Mouse (Mus musculus) lung, postnatal 25 days (tissue): ENCODE data around the gene B9d2.

Experiments
- DNase-seq: peaks from one replicate; pipeline ENCODE4 v3.0.0; 2022; ENCODE audit warnings: low spot score

The B9d2 gene

GRCm38 (mm10) chr7:25680514-25681258, at the start of gene B9d2:
B9d2 (plus strand) TSS chr7:25680780.
- DNase-seq: peak; percentile 96

GRCm38 (mm10) chr7:25632679-25633078, 47.9 kb upstream of the B9d2 start:
- no peak for DNase-seq

GRCm38 (mm10) chr7:25636373-25636772, 44.2 kb upstream of the B9d2 start:
- DNase-seq: peak; percentile 55

DNA sequence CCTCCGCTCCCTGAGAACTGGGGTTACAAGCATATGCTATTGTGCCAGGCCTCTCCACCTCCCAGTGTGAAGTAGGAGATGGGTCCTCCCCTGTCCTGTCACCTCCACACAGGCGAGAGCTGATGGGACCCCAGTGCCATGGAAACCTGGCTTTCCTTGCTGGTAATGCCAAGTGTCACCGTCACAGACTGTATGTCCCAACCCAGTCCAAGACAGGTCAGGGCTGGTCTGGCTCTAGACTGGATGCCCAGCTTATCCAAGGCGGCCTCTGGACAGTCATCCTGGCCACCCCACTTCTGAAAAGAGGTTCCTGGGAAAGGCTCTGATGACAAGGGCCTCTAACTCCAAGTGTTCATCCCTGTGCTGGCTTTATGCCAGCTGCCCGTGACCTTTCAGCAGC, 43.5 kb upstream of the B9d2 start:
- no peak for DNase-seq

DNA sequence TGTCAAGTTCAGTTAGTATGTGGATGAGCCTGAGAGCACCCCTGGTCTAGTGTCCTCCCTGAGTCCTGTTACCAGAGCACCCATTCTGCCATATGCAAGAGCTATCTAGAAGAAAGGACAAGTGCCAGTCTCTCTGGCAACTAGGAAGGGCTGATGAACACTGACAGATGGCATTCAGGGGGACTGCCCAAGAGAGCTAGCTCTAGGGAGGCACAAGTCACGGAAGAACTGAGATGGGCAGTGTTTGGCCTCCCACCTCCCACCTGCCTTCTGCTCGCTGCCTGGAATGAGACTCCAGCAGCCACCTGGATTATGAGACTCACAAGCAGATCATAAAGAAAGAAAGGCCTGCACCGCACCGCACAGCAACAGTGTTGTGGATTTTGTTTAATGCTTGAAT, 40.8 kb upstream of the B9d2 start:
- no peak for DNase-seq

GRCm38 (mm10) chr7:25644136-25644535, 36.4 kb upstream of the B9d2 start:
- DNase-seq: no peak

- no peak for DNase-seq
Observed at GRCm38 (mm10) chr7:25644631-25645030, 35.9 kb upstream of the B9d2 start.

DNA sequence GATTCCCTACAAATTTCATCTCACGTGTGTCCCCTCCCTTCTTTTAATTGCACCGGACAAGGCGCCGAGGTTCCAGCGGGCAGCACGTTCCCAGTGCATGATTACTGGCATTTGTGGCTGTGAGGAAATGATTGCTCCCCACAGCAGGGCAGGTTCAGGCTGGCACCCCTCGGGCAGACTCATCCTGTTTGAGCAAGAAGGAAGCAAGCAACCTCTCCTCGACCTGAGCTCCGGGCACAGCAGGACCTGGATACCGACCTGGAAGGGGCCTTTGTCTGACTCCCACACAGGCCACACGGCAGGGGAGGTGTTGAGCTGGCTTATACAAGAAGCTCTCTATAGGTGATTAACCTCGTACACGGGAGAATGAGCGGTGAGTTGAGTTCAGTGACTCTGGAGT, 35.5 kb upstream of the B9d2 start:
- no peak for DNase-seq

DNA sequence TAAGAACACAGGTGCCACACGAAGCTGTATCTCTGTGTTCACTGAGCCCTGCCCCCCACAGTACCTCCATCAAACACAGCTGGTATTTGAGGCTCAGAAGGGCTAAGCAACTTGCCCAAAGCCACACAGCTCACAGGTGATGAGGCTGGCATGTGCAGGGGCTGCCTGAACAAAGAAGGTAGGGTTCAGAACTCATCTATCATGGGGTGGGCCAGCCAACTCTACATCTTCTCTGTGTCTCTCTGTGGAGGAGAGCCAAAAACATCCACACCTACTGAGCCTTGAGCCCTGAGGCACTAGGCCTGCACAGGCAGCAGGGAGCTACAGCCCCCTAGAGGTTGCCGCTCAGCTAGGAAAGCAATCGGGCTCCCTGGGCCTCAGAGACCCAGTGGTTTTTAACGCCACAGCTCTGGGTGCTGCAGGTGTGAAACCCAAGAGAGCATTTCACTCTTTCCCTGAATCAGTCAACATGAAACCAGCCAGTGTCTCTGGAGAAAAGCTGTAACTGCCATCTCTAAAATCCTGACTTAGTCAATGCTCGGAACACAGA, 32.9 kb upstream of the B9d2 start:
- no peak for DNase-seq

DNA sequence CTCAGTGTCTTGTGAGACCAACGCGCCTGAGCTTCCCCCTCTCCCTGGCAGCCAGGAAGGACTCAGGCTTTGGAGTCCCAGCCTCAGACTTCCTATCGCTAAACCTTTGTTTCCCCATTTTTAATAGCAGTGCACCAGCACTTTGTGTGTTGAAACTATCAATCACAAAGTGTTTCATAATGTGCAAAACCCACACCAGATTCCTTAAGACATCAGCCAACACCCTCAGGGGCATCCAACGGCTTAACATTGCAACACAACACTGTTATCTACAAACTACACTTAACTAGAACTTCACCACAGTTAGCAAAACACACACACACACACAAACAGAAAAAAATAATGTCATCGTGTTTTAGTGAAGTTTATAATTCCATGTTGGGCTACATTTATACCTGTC, 30.7 kb upstream of the B9d2 start:
- DNase-seq: peak; percentile 34

DNA sequence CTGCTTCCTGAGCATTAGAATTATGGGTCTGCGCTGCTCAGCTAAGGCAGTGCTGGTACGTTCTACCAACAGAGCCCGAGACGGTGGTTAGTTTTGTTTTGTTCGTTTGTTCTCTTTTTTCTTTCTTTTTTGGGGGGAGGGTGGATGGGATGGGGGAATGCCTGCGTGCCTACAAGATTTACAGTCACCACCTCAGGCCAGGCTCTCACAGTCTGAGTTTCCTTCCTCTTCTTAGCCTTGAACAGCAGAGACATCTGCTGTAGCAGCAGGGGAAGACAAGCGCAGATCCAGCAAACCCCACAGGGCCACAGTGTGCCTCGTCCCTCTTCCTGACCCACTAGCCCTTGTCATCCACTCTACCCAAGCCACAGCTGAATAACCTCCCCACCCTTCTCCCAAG, 29.3 kb upstream of the B9d2 start:
- DNase-seq: peak; percentile 46

GRCm38 (mm10) chr7:25652244-25652759, 28.3 kb upstream of the B9d2 start:
- DNase-seq: no peak

DNA sequence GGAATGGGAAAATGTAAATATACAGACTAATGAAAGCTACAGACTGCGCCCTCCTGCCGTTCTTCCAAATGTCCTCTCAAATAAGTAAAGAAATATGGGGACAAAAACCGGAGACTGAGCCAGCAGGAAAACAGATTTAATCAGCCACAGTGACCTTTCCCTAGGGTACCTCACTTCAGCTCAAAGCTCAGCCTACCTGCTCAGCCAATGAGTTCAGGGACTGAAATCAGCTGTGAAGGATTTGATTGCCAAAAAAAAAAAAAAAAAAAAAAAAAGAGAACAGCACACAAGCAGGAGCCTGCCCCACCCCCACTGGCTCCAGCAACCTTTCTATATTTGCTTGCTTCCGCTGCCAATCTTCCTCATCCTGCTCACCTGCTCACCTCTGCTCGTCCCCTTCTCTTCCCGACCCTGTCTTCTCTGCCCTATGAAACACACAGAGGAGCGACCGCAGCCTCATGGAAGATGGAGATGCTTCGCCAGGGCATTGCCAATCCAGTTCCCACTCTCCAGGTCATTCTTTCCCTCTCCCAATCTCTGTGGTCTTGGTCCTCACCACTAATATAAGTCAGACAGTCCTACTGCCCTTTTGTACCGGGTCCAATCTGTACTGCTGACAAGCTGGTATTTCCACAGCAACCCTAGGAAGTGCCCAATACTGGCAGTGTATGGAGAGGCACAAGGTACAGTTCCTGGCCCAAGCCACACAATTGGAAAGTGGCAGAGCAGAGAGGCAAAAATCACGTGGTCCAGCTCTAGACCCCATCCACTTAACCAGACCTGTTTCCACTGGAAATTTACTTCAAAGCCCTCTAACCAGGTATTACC, 24.8 kb upstream of the B9d2 start:
- no peak for DNase-seq

DNA sequence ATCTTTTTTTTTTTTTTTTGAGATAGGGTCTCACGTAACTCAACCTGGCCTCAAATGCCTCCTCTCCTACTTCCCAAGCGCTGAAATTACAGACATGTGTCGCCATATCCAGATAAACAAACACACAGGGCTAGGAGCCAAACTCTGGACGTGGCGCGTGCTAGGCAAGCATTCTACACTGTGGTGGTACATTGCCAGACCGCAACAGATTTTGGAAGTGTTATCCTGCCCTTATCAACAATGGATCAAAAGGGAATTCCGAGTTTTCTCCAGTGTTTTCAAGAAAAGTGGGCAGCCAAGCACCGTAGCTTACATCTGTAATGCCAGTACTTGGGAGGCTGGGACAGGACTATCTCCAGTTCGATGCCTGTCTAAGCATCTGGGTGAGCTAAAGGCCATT, 22.8 kb upstream of the B9d2 start:
- no peak for DNase-seq

DNA sequence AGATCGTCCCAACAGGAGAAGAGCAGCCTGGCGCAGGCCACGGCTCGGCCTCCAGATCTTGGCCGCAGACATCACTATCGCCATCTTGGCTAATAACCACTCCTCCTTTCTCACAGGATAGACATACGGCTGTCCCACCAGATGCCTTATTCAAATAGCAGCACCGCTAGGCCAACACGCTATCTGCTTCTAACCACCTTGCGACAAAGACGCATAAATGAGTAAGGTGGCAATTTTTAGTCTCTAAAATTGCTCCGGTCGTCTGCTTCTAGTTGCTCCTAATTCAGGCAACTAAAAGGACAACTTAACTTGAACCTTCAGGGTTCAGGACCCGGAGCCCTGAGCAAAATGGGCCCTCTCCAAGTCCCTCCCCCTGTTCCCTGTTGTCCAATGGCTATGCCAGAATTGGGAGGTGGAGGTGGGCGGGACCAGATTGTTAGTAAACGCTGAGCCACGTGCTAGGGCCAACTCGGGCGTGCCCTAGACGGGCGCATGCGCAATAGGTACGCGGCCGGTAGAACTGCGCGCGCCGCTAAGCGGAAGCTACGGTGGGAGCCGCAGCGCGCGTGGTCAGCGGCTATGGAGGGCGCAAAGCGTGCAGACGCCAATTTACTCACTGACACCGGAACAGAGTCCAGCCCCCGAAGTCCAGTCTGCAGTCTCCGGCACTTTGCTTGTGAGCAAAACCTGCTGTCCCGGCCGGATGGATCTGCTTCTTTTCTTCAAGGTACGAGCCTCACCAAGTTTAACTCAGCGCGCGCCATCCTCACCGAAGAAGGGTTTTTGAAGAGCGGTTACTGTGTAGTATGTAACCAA, 21.7 kb upstream of the B9d2 start, which contains the start of the genes Bckdha and Exosc5:
Gene Bckdha, minus strand, starts transcription at position 325 of the 816 bp plus-strand sequence.
Gene Exosc5, plus strand, starts transcription at position 508 of the 816 bp plus-strand sequence.
- DNase-seq: peak; percentile 100

DNA sequence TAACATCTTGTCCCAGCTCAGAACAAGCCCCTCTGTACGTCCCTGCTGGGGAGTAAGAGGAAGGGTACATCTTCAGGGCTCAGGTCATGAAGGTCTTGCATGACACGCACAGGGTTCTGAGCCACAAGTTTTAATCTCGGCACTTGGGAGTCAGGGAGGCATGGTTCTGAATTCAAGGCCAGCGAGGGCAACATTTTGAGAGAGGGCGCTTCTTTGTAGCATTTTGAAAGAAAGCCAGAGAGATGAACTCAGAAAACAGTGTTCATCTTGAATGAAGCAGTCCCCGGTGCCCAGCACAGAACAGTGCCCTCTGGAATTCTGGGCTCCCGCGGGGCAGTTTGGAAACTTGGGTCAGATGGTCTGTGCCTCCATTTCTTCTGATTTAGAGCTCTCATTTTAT, 14.2 kb upstream of the B9d2 start:
- no peak for DNase-seq

DNA sequence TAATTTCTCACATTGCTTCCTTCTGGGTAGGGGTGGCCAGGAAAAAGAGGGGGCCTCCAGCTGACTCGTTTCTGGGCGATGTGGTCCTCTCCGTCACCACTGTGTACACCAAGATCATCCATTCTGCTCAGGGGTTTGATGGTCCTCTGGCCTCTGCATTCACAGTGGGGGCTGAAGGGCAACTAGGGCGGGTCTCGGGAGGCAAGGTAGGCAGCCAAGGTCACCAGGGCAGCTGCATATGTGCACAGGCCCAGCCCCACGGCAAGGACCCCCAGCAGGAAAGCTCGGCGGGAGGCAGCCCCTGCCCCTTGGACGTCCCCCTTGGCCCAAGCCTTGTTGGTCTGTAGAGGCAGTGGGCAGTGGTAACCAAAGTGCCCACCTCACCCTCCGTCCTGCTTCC, 11.4 kb upstream of the B9d2 start:
- DNase-seq: no peak

DNA sequence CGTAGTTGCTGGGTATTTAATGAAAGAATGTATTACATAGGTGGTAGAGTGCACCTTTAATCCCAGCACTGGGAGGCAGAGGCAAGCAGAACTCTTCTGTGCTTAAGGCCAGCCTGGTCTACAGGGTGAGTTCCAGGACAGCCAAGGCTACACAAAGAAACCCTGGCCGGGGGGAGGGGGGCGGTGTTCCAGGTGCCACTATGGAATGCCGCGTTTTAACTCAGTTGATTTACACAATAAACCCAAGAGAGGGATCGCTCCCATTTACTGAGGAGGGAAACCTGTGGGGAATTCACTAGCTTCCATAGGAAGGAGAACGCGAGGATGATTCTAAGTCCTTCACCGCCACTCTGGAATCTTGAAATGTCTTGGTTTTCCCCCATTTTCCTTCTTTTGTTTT, 10.9 kb upstream of the B9d2 start:
- DNase-seq: no peak

DNA sequence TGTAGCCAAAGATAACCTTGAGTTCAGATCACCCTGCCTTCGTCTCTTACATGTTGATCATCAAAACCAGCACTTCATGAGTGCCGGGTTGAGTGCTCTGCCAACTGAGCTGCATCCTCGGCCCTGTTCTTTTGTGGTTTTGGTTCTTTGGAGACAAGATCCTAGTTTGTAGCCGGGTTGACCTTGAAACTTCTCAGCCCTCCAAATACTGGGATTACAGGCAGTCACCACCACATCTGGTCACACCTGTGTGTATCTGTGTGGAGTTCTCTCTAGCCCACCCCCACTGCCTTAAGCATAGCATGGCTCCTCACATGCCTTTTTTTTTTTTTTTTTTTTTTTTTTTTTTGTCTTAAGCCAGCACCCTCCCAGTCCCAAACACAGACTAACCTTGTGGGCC, 10.5 kb upstream of the B9d2 start:
- DNase-seq: no peak

DNA sequence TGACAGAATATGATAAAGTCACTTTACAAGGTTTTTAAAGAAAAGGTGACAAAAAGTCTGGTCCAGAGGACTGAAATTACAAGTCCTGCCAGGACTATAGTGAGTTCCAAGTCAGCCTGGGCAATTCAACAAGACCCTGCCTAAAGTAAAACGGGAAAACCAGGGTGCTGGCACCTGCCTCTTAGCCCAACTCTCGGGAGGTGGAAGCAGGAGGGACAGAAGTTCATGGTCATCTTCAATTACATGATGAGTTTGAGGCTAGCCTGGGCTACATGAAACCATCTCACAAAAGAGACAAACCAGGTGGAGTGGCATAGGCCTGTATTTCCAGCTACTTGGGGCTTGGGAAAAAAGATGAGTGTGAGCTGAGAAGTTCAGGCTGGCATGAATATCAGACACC, 8.9 kb upstream of the B9d2 start:
- DNase-seq: no peak

DNA sequence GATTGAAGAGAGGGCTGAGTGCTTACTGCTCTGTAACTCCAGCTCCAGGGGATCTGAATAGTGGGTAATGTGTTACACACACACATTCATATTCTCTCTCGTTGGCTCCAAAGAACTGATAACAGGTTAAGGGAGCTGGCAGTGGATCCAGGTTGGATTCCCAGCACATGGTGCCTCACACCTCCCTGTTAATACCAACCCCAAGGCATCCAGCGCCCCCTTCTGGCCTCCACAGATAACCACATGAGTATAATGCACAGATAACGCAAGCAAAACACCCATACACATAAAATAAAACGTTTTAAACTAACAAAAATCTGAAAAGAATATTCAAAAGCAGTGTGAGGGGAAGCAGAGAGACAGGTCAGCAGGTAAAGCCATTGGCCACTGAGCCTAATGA, 8.1 kb upstream of the B9d2 start:
- no peak for DNase-seq

DNA sequence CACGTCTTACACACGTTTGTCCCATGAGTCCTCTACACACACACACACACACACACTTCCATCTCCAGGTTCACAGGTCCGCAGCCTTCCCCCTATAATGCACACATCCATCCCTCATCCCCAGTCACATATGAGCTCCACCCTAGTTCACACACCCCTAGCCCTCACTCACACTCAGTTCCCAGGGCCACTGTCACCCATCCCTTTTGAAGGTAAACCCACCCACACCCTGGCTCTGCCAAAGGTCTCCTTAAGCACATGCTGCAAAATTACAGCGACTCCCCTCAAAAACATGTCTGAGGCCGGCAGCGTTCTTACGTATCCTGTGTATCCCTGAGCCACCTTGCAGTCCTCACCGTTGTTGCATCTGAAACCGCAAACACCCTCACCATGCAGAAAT, 6.3 kb upstream of the B9d2 start:
- DNase-seq: no peak
